Mouse (Mus musculus) layer of hippocampus, adult 9-11 months (tissue): ENCODE data around the gene Snx3.

Experiments
- DNase-seq: peaks from one replicate; pipeline ENCODE4 v3.0.0; 2022

Gene Snx3

GRCm38 (mm10) chr10:42510141-42510540 lies 8.3 kb downstream of the Snx3 start:
- DNase-seq: no peak

DNA sequence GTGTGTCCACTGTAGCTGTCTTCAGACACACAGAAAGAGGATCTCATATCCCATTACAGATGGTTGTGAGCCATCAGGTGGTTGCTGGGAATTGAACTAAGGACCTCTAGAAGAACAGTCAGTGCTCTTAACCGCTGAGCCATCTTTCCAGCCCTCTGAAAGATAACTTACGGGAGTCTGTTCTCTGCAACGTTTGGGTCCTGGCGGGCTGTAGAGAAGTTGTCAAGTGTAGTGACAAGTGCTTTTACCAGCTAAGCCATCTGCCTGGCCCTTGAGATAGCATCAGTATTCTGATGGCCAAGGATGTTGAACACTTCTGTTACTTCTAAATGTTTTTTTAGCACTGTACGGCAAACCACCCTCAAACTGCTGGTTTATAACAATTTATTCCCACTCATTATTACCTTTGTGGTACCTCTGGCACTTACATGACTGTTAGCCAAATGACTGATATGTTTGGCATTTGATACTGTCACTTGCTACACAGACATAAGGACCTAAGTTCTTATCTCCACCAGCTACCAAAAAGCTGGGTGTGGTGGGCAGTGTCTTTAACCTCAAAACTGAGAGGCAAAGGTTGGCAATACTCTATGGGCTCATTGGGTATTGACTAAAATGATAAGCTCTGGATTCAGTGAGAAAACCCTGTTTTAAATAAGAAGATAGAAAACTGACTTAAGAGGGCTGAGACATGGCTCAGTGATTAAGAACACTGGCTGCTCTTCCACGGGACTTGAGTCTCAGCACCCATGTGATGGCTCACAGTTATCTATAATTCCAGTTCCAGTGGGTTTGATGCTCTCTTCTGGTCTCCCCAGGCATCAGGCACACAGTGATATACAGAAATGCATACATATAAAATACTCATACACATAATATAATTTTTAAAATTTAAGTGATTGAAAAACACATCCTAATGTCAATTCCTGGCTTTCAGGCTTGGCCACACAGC lies 9.6 kb downstream of the Snx3 start:
- no peak for DNase-seq

- no peak for DNase-seq
These were observed 12.3 kb downstream of the Snx3 start for GRCm38 (mm10) chr10:42514125-42514524.

GRCm38 (mm10) chr10:42518363-42518762 lies 16.5 kb downstream of the Snx3 start:
- no peak for DNase-seq

DNA sequence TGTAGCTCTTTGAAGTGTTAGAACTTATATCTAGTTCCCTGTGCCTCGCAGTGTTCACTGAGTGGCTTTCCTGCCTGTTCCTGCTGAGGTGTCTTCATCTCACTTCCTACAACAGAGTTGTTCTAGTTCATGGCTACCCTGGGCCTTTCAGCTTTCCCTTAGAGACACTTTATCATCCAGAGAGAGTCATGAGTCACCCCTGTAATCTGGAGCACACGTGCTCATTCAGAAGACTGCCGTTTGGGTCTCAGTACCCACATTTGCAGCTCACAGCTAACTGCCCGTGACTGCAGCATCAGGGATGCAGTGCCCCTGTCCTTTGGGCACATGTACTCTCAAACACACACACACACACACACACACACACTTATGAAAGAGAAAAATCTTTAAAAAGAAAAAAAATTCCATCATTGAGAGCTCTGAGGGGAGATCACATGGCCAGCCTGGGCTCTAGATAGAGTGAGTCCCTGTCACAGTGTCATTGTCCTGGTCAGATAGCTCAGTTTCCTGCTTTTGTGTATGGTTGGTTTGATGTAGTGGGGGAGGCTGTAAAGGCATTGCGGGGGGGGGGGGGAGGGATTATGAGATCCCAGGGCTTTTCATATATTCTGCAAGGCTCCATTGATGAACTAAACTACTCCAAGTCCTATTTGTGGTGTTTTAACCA lies 19.6 kb downstream of the Snx3 start:
- DNase-seq: no peak

- no peak for DNase-seq
These were observed 21.1 kb downstream of the Snx3 start for GRCm38 (mm10) chr10:42522912-42523311.

GRCm38 (mm10) chr10:42523556-42524162 lies 21.8 kb downstream of the Snx3 start:
- no peak for DNase-seq

DNA sequence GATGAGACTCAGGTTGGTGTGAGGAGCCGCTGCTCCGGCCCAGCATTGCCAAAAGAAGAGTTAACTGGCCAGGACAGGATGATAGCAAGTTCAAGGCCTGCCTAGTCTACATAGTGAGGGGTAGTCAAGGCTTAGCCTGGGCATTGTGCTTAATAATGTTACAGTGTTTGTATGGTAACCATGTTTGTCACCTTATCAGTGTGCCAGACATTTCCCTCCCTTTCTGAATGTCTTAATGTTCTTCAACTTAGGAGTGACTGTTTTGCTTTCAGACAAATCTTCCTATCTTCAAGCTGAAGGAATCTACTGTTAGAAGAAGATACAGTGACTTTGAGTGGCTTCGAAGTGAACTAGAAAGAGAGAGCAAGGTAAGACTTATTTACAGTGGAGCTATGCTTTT lies 23.9 kb downstream of the Snx3 start:
- no peak for DNase-seq

DNA sequence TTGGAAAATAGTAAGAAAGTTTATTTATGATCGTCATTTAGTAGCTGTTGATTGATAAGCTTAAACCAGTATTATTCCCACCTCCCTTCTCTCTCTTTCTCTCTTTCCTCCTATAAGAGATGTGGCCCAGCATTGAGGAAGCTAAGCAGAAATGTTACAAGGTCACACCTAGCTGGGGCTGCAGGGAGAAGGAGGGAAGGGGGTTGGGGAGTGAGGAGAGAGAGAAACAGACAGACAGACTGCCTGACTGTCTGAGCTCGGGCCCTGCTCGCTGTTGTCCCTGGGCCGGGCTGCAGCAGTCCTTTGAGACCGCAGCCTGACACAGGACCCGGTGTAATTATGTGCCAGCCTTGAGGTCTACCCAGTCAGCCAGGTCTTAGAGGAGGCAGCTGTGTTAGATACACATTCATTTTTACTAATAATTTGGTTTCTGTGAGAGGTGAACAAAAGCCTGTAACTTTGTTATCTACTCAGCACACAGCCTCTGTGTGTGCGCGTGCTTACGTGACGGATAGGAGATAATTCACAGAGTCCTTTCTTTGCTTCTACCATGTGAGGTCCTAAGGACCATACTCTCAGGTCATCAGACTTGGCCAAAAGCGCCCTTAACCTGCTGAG lies 32.1 kb downstream of the Snx3 start:
- no peak for DNase-seq

- DNase-seq: no peak
These were observed 35.9 kb downstream of the Snx3 start for GRCm38 (mm10) chr10:42537571-42538316.

- DNase-seq: no peak
These were observed 44.1 kb downstream of the Snx3 start for GRCm38 (mm10) chr10:42545707-42546503.

- DNase-seq: no peak
These were observed 44.7 kb downstream of the Snx3 start for GRCm38 (mm10) chr10:42546507-42546906.

- DNase-seq: no peak
These were observed 57.9 kb downstream of the Snx3 start for GRCm38 (mm10) chr10:42559581-42560200.

DNA sequence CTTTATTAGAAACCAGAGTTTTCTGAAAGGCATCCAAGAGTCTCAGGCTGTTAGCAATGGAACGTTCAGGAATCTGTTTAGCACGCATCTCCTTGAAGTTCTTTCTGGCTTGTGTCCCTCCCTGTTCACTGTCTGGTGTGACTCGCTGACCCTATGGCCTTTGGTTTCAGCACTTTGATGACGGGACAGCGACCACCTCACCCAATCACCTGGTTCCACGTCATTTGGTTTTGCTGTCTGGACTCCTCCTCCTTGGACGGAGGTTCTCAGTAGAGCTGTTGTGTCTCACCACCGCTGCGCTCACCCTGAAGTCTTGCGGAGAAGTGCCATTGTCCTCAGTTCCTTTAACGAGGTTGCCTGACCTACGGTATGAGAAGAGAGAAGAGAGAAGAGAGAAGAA lies 60.4 kb downstream of the Snx3 start:
- no peak for DNase-seq

GRCm38 (mm10) chr10:42572567-42572966 lies 70.7 kb downstream of the Snx3 start:
- DNase-seq: no peak

DNA sequence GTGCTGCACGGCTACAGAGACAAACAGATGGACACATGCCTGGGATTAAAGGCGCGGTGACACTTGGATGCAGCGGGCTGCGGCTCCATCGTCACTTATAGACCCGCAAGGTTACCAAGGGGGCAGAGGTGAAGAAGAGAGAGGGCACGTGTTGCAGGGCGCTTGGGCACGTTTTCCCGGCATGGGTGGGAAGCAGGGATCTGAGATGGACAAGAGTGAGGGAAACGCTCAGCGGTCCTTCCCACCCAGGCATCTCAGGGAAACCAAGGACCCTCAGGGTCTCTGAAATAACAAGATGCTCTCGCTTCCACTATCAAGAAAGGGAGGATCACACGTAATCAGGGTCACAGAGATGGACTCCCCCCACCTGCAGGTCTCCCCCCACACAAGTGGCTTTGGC lies 71.1 kb downstream of the Snx3 start:
- no peak for DNase-seq

- DNase-seq: no peak
These were observed 72.8 kb downstream of the Snx3 start for GRCm38 (mm10) chr10:42574639-42575038.

- no peak for DNase-seq
These were observed 75.9 kb downstream of the Snx3 start for GRCm38 (mm10) chr10:42577525-42578280.

GRCm38 (mm10) chr10:42578281-42578675 lies 76.4 kb downstream of the Snx3 start:
- DNase-seq: no peak

GRCm38 (mm10) chr10:42578698-42579474 lies 77.1 kb downstream of the Snx3 start:
- DNase-seq: no peak
